Mouse (Mus musculus): ENCODE measurements around the gene Trappc1. TPM values are rescaled to one million over a fixed set of nuclear protein-coding genes. Genes with fewer than 3 reads are reported as not detected.

Gene Trappc1
- polyA plus RNA-seq, 1 experiment from 2014 or later = 145 TPM

- no peaks in the 10 kb centered on the region for H3K9me3 ChIP-seq
- H3K27ac ChIP-seq = peak overlapping the region; percentile 99
- H3K4me1 ChIP-seq = peaks cover 49% of the 10 kb centered on the region
- H3K27me3 ChIP-seq = no peaks in the 10 kb centered on the region
- ATAC-seq (ENCODE audit: insufficient number of reproducible peaks, low FRiP score, low TSS enrichment, low read depth) = peak; percentile 28; the same call in 1 of the 2 replicates
- no peak overlapping the region for H3K9ac ChIP-seq
- under 1% methylated on average over 6 of the region's 6 CpGs for WGBS
- peak overlapping the region; percentile 81 for H3K4me3 ChIP-seq
- peaks cover 44% of the 10 kb centered on the region for H3K36me3 ChIP-seq
- H3K4me2 ChIP-seq = peak overlapping the region; percentile 87
Measured at GRCm38 (mm10) chr11:69364910-69365309, 41.1 kb downstream of the Trappc1 start.

DNA sequence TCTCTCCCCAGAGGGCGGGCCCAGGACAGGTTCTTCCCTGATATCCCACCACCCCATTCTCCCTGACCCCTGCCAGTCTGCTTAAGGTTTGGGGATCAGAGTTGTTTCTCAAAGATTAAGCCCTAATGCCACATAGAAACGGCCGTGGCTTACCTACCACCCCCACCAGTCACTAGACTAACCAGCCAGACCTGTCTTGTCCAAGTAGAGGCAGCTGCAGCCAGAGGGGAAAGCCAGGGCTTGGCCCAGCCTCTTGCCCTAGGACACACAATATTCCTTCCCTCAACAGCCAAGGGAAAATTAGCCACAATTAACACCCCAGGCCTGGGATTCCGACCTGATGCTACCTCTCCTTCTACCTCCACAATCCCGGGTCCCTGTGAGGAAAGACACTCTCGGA lies 41.9 kb downstream of the Trappc1 start:
- Histone ChIP-seq H3K9ac (peak overlapping the region; percentile 39; the same call in 1 of the 2 replicates), H3K4me2 (peak overlapping the region; percentile 87), H3K4me3 (peak overlapping the region; percentile 81), H3K27ac (peak overlapping the region; percentile 99), H3K27me3 (no peaks in the 10 kb centered on the region), H3K4me1 (peaks cover 52% of the 10 kb centered on the region), H3K36me3 (peaks cover 36% of the 10 kb centered on the region), H3K9me3 (no peaks in the 10 kb centered on the region)
- no peak for ATAC-seq (ENCODE audit: insufficient number of reproducible peaks, low FRiP score, low TSS enrichment, low read depth)
- 12% methylated on average over 6 of the region's 6 CpGs for WGBS

DNA sequence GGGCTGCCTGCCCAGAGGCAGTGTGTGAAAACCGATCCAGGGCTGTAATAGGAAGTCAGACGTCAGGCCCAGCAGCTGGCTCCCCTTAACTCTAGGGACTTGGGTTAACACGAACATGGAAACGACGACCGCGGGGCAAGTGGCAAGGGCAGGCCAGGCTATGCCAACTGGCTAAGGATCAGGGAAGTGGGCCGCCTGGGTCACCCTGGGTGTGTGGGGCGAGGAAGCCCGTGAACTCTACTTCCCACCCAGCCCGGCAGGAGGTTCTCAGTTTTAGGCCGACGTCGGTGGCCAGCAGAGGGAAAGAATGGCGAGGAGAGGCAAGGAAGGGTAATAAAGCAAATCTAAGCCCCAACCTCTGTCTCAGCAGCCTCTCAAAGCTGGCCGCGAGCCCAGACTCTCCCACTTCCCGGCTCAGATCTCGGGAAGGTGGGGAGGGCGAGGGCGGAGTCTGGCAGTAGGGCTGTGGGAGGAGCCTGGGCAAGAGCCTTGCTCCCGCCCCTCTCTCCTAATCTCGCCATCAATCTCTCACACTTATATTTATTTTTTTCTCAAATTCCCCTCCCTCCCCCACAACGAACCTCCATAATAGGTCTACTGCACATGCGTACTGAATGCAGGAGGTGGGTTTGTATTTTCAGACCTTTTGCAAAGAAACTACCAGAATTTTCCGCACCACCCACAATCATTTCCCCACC lies 42.5 kb downstream of the Trappc1 start:
- WGBS = 0% methylated on average over 26 of the region's 26 CpGs
- peak; percentile 86 for ATAC-seq (ENCODE audit: insufficient number of reproducible peaks, low FRiP score, low TSS enrichment, low read depth)

GRCm38 (mm10) chr11:69366855-69367615 lies 43.3 kb downstream of the Trappc1 start:
- Histone ChIP-seq H3K27ac (peak overlapping the region; percentile 99), H3K36me3 (peaks cover 23% of the 10 kb centered on the region), H3K9ac (peak overlapping the region; percentile 98), H3K9me3 (no peaks in the 10 kb centered on the region), H3K27me3 (no peaks in the 10 kb centered on the region), H3K4me1 (peaks cover 66% of the 10 kb centered on the region), H3K4me2 (peak overlapping the region; percentile 87), H3K4me3 (peak overlapping the region; percentile 81)
- no peak for ATAC-seq (ENCODE audit: insufficient number of reproducible peaks, low FRiP score, low TSS enrichment, low read depth)
- WGBS = under 1% methylated on average over 22 of the region's 22 CpGs

More for the DNA sequence above, 42.5 kb downstream of the Trappc1 start:
- Histone ChIP-seq H3K9ac (peak overlapping the region; percentile 39; the same call in 1 of the 2 replicates), H3K9me3 (no peaks in the 10 kb centered on the region), H3K4me2 (peak overlapping the region; percentile 87), H3K4me3 (peak overlapping the region; percentile 81), H3K27ac (peak overlapping the region; percentile 99), H3K4me1 (peaks cover 58% of the 10 kb centered on the region), H3K27me3 (no peaks in the 10 kb centered on the region), H3K36me3 (peaks cover 30% of the 10 kb centered on the region)

DNA sequence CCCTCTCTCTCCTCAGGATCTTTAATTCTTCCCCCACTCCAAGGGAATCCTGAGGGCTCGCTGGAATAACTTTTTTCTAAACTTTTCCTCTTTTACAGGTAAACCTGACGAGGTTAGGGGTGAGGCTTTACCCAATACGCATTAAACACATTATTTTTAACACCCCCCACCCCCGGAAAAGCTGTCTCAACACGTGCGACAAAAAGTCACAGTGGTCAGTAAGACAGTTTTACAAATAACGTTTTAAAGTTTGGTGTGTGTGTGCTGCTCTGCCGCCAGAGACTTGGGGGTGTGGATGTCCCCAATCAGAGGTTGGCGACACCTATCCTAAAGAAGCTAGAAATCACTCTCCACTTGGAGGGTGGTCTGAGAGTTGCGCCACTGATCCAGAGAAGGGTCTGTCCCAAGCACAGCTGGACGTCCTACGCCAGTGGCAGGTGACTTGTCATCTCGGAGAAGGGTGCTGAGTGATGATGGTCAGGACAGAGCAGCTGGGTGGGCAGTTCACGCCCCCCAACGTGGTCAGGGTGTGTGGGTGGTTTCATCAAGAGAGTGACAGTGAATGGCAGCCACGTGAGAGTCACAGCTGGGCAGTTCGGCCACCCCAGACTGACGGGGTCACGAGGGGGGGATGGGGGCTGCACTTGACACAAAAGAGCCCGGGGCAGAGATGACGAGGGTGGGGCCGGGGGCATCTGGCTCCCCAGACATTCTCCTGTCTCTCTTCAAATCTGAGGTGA lies 44.0 kb downstream of the Trappc1 start:
- Histone ChIP-seq H3K36me3 (peaks cover 16% of the 10 kb centered on the region), H3K4me3 (peak overlapping the region; percentile 81), H3K9me3 (no peaks in the 10 kb centered on the region), H3K9ac (peak overlapping the region; percentile 98), H3K27me3 (no peaks in the 10 kb centered on the region), H3K4me1 (peaks cover 66% of the 10 kb centered on the region), H3K4me2 (peak overlapping the region; percentile 87), H3K27ac (peak overlapping the region; percentile 99)
- ATAC-seq (ENCODE audit: insufficient number of reproducible peaks, low FRiP score, low TSS enrichment, low read depth) = no peak
- under 1% methylated on average over 22 of the region's 22 CpGs for WGBS

GRCm38 (mm10) chr11:69368356-69369214 lies 44.8 kb downstream of the Trappc1 start:
- Histone ChIP-seq H3K9me3 (no peaks in the 10 kb centered on the region), H3K9ac (peak overlapping the region; percentile 98), H3K27me3 (no peaks in the 10 kb centered on the region), H3K4me3 (peak overlapping the region; percentile 81), H3K4me1 (peaks cover 63% of the 10 kb centered on the region), H3K36me3 (peaks cover 11% of the 10 kb centered on the region), H3K4me2 (peak overlapping the region; percentile 87), H3K27ac (peak overlapping the region; percentile 99)
- WGBS = 1% methylated on average over 73 of the region's 106 CpGs
- ATAC-seq (ENCODE audit: insufficient number of reproducible peaks, low FRiP score, low TSS enrichment, low read depth) = no peak

DNA sequence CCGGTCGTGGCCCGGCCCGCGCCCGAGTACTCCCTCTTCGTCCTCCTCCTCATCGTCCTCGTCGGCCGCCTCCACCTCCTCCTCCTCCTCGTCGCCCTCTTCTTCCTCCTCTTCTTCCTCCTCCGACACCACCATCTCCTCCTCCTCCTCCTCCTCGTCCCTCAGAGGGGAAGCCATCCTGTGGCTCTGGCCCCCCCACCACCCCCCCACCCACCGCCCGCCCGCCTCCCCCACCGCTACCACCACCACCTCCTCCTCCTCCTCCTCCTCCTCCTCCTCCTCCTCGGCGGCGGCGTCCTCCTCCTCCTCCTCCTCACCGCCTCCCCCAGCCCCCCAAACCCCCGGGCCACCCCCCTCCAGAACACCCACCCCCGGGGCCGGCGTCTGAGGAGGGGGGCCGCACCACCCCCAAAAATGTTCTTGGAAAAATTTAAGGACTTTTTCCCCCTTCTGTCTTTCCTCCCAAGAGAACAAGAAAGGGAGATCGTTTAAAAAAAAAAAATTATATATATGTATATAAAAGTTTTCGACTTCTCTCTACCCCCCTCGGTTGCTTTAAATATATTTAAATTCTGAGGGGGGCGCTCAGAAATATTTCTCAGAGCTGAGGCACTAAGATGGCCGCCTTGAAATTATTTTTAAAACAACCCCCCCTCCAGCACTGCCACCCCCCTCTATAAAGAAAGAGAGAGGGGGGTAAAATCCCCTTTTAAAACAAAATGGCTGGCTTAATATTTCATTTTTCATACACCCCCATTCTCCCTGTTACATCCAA lies 45.6 kb downstream of the Trappc1 start, which contains the start of gene Chd3:
Gene Chd3, minus strand, starts transcription at position 192 of the 775 bp plus-strand sequence.
- Histone ChIP-seq H3K27ac (peak within 1 kb of the TSS; percentile 99), H3K4me2 (peak within 1 kb of the TSS; percentile 87), H3K36me3 (peaks cover 12% of the 10 kb centered on the region; the same call in 1 of the 2 replicates), H3K9me3 (no peaks in the 10 kb centered on the region), H3K4me3 (peak within 1 kb of the TSS; percentile 81), H3K4me1 (peaks cover 59% of the 10 kb centered on the region), H3K9ac (peak within 1 kb of the TSS; percentile 98), H3K27me3 (no peaks in the 10 kb centered on the region)
- ATAC-seq (ENCODE audit: insufficient number of reproducible peaks, low FRiP score, low TSS enrichment, low read depth) = no peak
- under 1% methylated on average over 10 of the region's 34 CpGs for WGBS

DNA sequence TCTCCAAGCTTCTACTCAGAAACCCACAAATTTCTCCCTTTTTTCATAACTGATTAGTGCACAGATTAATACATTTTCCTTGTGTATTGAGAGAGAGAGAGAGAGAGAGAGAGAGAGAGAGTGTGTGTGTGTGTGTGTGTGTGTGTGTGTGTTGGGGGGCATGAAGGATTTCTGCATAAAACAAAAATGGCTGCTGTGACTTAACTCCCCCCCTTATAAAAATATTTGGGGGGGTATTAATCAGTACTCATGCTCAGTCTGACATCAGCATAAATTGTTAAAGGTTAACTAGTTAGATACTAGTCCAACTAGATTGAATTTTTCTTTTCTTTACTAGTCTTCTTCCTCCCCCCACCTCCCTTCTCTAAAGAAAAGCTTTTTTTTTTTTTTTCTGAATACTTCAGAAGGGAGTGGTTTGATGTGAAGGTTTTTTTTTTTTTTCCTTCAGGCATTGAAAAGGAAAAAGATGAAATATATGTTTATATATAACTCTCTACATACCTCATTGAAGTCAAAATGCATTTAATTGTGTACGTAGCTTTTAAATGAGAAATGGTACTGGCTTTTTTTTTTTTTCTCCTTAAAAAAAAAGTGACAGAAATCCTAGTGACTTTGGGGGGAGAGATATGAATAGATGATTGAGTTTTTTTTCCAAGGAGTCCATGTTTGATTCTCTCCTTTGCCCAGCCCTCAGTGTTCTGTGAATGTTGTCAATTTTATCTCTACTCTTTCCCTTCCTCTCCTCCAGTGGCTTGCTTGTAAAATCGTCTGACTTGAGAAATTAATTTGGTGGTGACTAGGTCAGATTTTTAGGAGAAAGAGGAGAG lies 46.4 kb downstream of the Trappc1 start:
- no peaks in the 10 kb centered on the region for H3K27me3 ChIP-seq
- 16% methylated on average over 2 of the region's 2 CpGs for WGBS
- H3K4me3 ChIP-seq = peak overlapping the region; percentile 81
- H3K9me3 ChIP-seq = no peaks in the 10 kb centered on the region
- peak overlapping the region; percentile 99 for H3K27ac ChIP-seq
- H3K4me2 ChIP-seq = peak overlapping the region; percentile 87
- H3K36me3 ChIP-seq = 0 out of 2 replicates have a peak, but pooled peaks cover 11% of the 10 kb centered on the region
- H3K9ac ChIP-seq = 0 out of 2 replicates have a peak overlapping the region, but pooled peaks have one; percentile 10
- ATAC-seq (ENCODE audit: insufficient number of reproducible peaks, low FRiP score, low TSS enrichment, low read depth) = no peak
- H3K4me1 ChIP-seq = peaks cover 51% of the 10 kb centered on the region

DNA sequence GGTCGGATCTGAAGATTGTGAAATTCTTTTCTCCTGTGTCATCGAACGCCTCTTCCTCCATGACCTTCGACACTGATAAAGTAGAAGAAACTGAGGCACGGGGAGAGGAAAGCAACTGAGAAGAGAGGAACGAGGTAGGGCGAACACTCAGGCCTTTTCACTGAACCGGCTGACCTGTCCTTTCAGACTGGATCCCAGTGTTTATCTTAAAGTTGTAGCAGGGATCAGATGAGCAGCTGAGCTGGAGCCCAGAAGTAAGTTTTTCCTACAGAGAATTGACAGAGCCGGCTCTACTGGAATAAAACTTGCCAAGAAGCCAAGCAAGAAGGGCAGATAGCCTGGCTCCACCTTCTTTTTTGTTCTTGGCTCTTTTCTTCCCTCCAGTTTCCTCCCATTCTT lies 47.0 kb downstream of the Trappc1 start:
- Histone ChIP-seq H3K9me3 (no peaks in the 10 kb centered on the region), H3K27me3 (no peaks in the 10 kb centered on the region), H3K4me1 (peaks cover 44% of the 10 kb centered on the region), H3K9ac (no peak overlapping the region), H3K27ac (peak overlapping the region; percentile 86), H3K4me3 (peak overlapping the region; percentile 10; the same call in 1 of the 2 replicates), H3K36me3 (peaks cover 14% of the 10 kb centered on the region; the same call in 1 of the 2 replicates), H3K4me2 (peak overlapping the region; percentile 25)
- 35% methylated on average over 9 of the region's 9 CpGs for WGBS
- no peak for ATAC-seq (ENCODE audit: insufficient number of reproducible peaks, low FRiP score, low TSS enrichment, low read depth)
